Mouse (Mus musculus): Measurements from ENCODE around the gene Tbx5.

GRCm38 (mm10) chr5:119803411-119804251 is 28.8 kb upstream of the Tbx5 start:
- no peak for TF ChIP-seq CTCF (IDR thresholded peaks at IDR 0.05; ENCODE audit: low read depth, low read length)
- no peak for TF ChIP-seq POLR2A (IDR thresholded peaks at IDR 0.05; ENCODE audit: extremely low read depth, insufficient read depth, low read length)
